Mouse (Mus musculus): ENCODE results near the gene Parp4.

DNA sequence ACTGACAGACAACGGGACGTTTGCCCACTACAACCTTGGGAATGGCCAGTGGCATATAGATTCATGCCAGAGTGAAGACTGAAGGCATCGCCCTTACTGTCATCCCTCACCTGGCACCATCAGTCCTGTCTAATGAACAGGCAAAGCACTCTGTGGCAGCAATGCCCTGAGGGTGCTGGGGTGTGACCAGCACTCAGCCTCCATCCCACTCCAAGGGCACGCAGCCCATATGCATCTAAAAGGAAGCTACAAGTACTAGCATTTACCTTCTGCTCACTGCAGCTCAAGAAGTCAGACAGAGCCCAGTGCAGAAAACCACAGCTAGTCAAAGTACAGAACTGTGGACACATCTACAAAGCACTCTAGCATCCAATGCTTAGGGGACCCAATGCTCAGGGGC lies 29.9 kb upstream of the Parp4 start:
- TF ChIP-seq POLR2A (IDR thresholded peaks at IDR 0.05; ENCODE audit: low read depth, low read length) = no peak
- TF ChIP-seq CTCF (IDR thresholded peaks at IDR 0.05; ENCODE audit: borderline replicate concordance, insufficient read depth, low read length) = no peak
